Mouse (Mus musculus): ENCODE data around the gene Abcd3.

- TF ChIP-seq POLR2A (IDR thresholded peaks at IDR 0.05; ENCODE audit: insufficient read depth, low read depth, low read length) (no peak), CTCF (IDR thresholded peaks at IDR 0.05; ENCODE audit: insufficient read depth, low read depth, low read length) (no peak)
Measured at GRCm38 (mm10) chr3:121713816-121714215, 101.3 kb downstream of the Abcd3 start.

Measured in olfactory bulb, adult 2 months (tissue).